Comparison of ENCODE assay signal across 8 mouse cellular contexts in genomic region chr11:71749671-71750070, GRCm38 (mm10). TPM values are rescaled to one million over a fixed set of nuclear protein-coding genes. Genes with fewer than 3 reads are reported as not detected.
A peak's percentile ranks its signal among the peaks of the same experiment; 100 is the strongest.
DNase-seq lines count a peak whose midpoint lies in the region; ATAC-seq and TF ChIP-seq lines count a peak whose summit lies in the region.

Gene Wscd1, plus strand, starts transcription at chr11:71749920.

- H3K4me2 ChIP-seq in heart, embryonic 16.5 days (ENCODE audit: low read depth, low read length), result peak within 1 kb of the TSS; percentile 84
- H3K4me2 ChIP-seq in midbrain, postnatal 0 days (ENCODE audit: low read depth, low read length, poor library complexity, severe bottlenecking), result peak within 1 kb of the TSS; percentile 81

- H3K9me3 ChIP-seq in heart, embryonic 16.5 days (replicated peaks; ENCODE audit: control insufficient read depth, low read length), result no peaks in the 10 kb centered on the region
- H3K9me3 ChIP-seq in midbrain, postnatal 0 days (ENCODE audit: low read length), result no peaks in the 10 kb centered on the region

- intact Hi-C loops in left cerebral cortex, postnatal 25 days (cut with DNase I), result loop anchor here (5.0 kb wide), 3 partner anchors 77 to 412 kb away; no protein-coding TSS in a partner anchor

- WGBS in heart, embryonic 16.5 days, result 13% methylated on average over 5 of the region's 5 CpGs
- WGBS in midbrain, postnatal 0 days, result 3% methylated on average over 5 of the region's 5 CpGs

- H3K9ac ChIP-seq in heart, embryonic 16.5 days (ENCODE audit: low read length), result peak within 1 kb of the TSS; percentile 62
- peak within 1 kb of the TSS; percentile 84 for H3K9ac ChIP-seq in midbrain, postnatal 0 days (replicated peaks; ENCODE audit: low read length, poor library complexity, severe bottlenecking)

- DNase-seq in left cerebral cortex, adult 18-20 months (ENCODE audit: low spot score in 2 of 2), result peak in 1 of 2 experiments; percentile 34
- no peak for DNase-seq in left cerebral cortex, adult 9 months (ENCODE audit: low spot score in 2 of 2)
- peak; percentile 78 to 83 for DNase-seq in cerebellum, postnatal 10 days
- DNase-seq in left cerebral cortex, postnatal 25 days (ENCODE audit: low spot score in 2 of 2), result no peak
- DNase-seq in midbrain, postnatal 0 days (ENCODE audit: low spot score), result peak; percentile 77
- no peak for DNase-seq in testis, postnatal 14 days (ENCODE audit: low spot score)
- DNase-seq in frontal cortex, postnatal 14 days (ENCODE audit: low spot score in 2 of 2), result no peak

- H3K27me3 ChIP-seq in heart, embryonic 16.5 days (ENCODE audit: control insufficient read depth, insufficient read depth, low read length), result peaks cover 36% of the 10 kb centered on the region
- no peaks in the 10 kb centered on the region for H3K27me3 ChIP-seq in midbrain, postnatal 0 days (ENCODE audit: insufficient read depth, low read length)

- no peak within 1 kb of the TSS for H3K27ac ChIP-seq in heart, embryonic 16.5 days (ENCODE audit: low read length)
- H3K27ac ChIP-seq in midbrain, postnatal 0 days (ENCODE audit: low read depth, low read length), result peak within 1 kb of the TSS; percentile 81

- 0 out of 2 replicates have a peak, but pooled peaks cover 4% of the 10 kb centered on the region for H3K4me1 ChIP-seq in heart, embryonic 16.5 days (ENCODE audit: control insufficient read depth, insufficient read depth, low read length)
- H3K4me1 ChIP-seq in midbrain, postnatal 0 days (ENCODE audit: insufficient read depth, low read length), result peaks cover 13% of the 10 kb centered on the region; the same call in 1 of the 2 replicates

- ATAC-seq in heart, embryonic 16.5 days (replicated peaks; ENCODE audit: extremely low read depth, insufficient read depth, low FRiP score), result no peak
- ATAC-seq in midbrain, postnatal 0 days (ENCODE audit: low FRiP score), result no peak

- peak within 1 kb of the TSS; percentile 59 for H3K4me3 ChIP-seq in heart, embryonic 16.5 days (ENCODE audit: low read length)
- H3K4me3 ChIP-seq in midbrain, postnatal 0 days (ENCODE audit: low read depth, low read length), result peak within 1 kb of the TSS; percentile 91

- H3K36me3 ChIP-seq in heart, embryonic 16.5 days (ENCODE audit: control insufficient read depth, insufficient read depth), result no peaks in the 10 kb centered on the region
- H3K36me3 ChIP-seq in midbrain, postnatal 0 days (ENCODE audit: insufficient read depth, low read length), result no peaks in the 10 kb centered on the region

- TF ChIP-seq CTCF in midbrain, postnatal 0 days (IDR thresholded peaks at IDR 0.05), result peak; percentile 88

RNA-seq across cellular contexts. Expression of gene Wscd1, which starts in this region (rescaled TPM):
- total RNA-seq in left cerebral cortex, adult 18-20 months (2021), result 10 to 100 TPM; 56.4 to 63.6 TPM
- 7.7 and 8.1 TPM in 2 replicates for polyA plus RNA-seq in heart, embryonic 16.5 days (2015; fragmentation: Nextera tagmentation; extraction: Ambion mirVana)
- 10 to 100 TPM; 60.0 to 61.6 TPM for total RNA-seq in left cerebral cortex, postnatal 25 days (2021)
- total RNA-seq in midbrain, postnatal 0 days (2014; rRNA removed), result 143 and 167 TPM in 2 replicates
- 81.5 and 82.4 TPM in 2 replicates for polyA plus RNA-seq in midbrain, postnatal 0 days (2015; fragmentation: Nextera tagmentation; extraction: Ambion mirVana)

Comparison
In these comparisons a context has a peak if more than half of its experiments do, and no peak if none do; other contexts are left out.
1. DNase-seq: peak in cerebellum, postnatal 10 days (2 of 2) and midbrain, postnatal 0 days (single experiment); none in left cerebral cortex, adult 9 months (0 of 2), left cerebral cortex, postnatal 25 days (0 of 2), testis, postnatal 14 days (single experiment) and frontal cortex, postnatal 14 days (0 of 2).